Mouse (Mus musculus): ENCODE data around the gene Dmrta1.
"Not testable (repeated sequence)": the region's sequence is repeated elsewhere in the genome, so short reads cannot be mapped to it uniquely, and the experiment has no call there.

The Dmrta1 gene

DNA sequence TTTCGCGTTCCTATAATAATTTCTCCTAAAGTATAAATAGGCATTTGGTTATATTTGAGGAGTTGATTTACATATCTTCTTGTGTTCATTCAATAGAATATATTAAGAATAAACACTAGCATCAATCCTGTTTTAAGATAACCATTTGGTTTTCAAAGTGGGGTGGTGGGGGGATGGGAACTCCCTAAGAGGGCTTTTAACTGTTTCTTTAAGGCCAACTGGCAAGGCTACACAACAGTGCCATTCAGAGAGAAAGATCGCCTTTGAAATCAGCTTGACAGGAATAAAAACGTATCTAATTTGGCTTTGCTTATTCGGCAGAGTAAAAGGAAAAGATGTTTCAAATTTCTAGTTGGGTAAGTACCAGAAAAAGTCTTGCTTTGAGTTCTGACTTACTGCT, at the start of gene Dmrta1:
Dmrta1 (plus strand) TSS at position 242 of the 400 bp plus-strand sequence.
- DNase-seq (ENCODE audit: low spot score in 2 of 2) = no peak

DNA sequence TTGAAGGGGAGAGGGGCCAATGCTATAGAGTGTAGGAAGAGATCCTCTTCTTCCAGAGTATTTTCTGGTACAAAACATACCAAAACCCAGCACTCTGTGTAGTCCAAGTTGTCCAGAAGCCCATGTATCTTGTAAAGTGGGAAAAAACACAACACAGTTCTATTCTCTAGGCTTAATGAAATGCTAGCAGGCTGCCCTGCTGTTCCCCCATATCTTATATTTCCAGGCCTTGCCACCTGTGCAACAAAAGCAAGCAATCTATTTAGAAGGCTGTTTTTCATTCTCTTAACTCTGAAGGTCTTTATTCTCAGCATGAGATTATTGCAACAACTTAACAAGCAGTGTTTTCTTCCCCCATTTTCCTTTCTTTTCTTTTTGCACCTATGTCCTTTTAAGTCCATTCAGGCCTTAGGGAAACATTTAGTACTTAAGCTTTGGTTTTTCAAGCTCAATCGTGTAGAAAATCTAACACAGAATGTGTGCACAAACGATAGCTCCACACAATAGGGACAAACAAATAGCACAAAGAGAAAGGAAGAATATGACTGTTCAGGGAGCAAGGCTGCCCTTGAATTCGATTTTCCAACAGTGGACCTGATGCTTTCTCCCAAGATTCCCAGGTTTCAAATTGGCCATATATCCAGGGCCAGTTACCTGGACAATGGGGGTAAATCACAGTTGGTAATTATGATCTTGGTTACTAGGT, 48.7 kb upstream of the Dmrta1 start:
- no peak for DNase-seq (ENCODE audit: low spot score in 2 of 2)

- no peak for DNase-seq (ENCODE audit: low spot score in 2 of 2)
Observed at GRCm38 (mm10) chr4:89631560-89631959, 47.7 kb upstream of the Dmrta1 start.

GRCm38 (mm10) chr4:89638651-89639050, 40.6 kb upstream of the Dmrta1 start:
- no peak for DNase-seq (ENCODE audit: low spot score in 2 of 2)

- DNase-seq (ENCODE audit: low spot score in 2 of 2) = no peak
Observed at GRCm38 (mm10) chr4:89644235-89645115, 34.8 kb upstream of the Dmrta1 start.

DNA sequence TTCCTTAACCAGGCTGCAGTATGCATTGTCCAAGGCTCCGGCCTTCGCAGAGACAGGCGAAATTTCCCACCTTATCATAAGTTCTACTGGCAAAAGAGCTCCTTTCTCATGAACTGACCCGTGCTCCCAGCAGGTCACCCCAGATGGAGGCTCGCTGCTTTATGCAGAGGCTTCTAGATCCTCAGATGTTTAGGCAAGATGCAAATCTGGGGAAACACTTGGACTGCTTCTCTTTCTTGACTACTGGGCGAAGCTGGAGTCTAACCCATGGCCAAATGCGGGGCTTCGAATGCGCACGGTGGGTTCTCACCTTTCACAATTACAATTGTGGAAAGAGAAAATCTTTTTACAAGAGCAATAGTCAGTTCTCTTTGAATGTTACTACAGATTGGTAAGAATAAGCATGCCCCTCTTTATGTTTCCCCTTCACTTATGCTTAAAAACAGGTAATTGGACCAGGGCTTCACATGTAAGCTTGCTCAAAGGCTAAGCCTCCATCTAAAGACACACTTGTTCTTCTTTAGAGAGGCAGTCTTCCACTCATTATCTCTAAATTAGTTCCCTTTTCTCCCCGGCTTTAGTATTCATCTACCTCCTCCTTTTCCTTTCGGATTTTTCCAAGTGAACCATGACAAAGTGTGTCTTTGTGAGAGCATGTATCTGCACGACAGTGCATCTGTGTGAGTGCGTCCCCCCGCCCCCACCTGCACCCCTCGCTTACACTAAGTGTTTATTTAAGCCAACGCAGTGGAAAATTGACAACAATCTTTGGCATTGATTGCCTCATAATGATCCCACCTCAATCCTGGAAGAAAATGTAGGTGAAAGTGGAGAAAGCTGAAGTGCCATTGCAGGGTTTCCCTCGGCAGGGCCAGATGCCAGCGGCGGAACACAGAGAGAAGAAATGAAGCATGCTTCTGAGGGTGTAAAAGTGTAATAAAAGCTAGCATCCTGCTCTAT, 28.6 kb upstream of the Dmrta1 start:
- DNase-seq (ENCODE audit: low spot score in 2 of 2) = no peak

GRCm38 (mm10) chr4:89651312-89651686, 27.9 kb upstream of the Dmrta1 start:
- DNase-seq (ENCODE audit: low spot score in 2 of 2) = no peak

DNA sequence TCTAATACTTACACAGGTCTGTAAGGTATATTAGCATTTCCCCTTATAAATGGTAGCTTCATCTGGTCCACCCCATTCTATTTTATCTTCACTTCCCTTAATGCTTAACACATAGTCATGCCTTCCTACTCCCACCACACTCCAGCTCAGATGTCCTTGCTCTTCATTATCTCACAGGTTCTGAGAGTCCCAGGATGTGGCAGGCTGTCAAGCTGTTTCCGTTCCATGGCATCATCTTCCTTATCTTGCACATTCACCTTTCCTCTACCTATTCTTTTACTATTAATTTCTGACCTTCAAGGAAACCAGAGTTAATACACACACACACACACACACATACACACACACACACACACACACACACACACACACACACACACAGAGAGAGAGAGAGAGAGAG, 27.5 kb upstream of the Dmrta1 start:
- no peak for DNase-seq (ENCODE audit: low spot score in 2 of 2)

GRCm38 (mm10) chr4:89663406-89663805, 15.8 kb upstream of the Dmrta1 start:
- DNase-seq (ENCODE audit: low spot score in 2 of 2) = no peak

DNA sequence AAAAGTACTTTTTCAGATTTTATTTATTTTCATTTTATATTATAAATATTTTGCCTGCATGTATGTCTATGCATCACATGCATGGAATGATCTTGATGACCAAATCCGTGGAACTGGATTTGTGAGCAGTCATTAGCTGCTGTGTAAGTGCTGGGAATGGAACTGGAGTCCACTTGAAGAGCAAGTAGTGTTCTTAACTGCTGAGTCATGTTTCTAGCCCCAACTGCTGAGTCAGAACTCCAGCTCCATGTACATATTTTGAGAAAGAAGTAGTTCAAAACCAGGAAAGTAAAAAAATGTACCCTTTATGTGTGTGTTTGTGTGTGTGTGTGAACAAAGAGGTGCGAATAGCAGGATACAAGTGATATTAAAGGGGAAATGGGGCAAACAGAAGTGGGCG, 4.5 kb upstream of the Dmrta1 start:
- no peak for DNase-seq (ENCODE audit: low spot score in 2 of 2)

GRCm38 (mm10) chr4:89677903-89678302, 1.3 kb upstream of the Dmrta1 start:
- DNase-seq (ENCODE audit: low spot score in 2 of 2) = no peak

GRCm38 (mm10) chr4:89678713-89679112, 523 bp upstream of the Dmrta1 start:
- DNase-seq (ENCODE audit: low spot score in 2 of 2) = no peak

- no peak for DNase-seq (ENCODE audit: low spot score in 2 of 2)
Observed at GRCm38 (mm10) chr4:89687961-89688803, 8.9 kb downstream of the Dmrta1 start.

GRCm38 (mm10) chr4:89688804-89689497, 9.7 kb downstream of the Dmrta1 start:
- DNase-seq (ENCODE audit: low spot score in 2 of 2) = no peak

DNA sequence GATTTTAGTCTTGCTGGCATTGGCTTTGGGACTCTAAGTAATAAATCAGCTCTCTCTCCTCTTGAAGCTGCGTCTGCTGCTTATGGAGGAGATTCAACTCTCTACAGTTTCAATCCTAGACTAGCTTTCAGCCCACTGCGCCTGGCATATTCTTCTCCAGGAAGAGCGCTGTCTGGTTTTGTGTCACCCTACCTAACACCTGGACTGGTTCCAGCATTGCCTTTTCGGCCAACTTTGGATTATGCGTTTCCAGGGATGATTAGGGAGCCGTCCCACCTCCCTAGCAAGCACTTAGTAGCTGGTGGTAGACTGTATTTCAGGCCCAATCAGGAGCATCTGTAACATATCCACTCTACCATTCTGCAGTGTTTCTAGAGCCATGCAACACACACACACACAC, 12.7 kb downstream of the Dmrta1 start:
- no peak for DNase-seq (ENCODE audit: low spot score in 2 of 2)

DNA sequence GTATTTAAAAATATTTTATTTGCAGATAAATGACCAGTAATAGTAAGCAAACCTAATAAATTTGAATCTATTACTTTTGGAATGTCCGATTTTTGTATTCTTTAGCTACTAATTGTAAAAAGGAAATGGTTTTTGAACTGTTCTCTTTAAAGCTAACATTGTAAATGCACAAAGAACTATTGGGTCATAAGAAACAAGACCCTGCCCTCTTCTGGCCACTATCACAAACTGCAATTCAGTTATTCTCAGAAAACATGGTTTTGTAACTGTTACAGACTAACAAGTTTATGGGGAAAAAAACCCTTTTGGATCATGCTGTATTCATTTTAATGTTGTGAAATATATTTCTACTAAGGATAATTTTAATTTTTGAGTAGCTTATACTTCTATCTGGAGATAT, 13.5 kb downstream of the Dmrta1 start:
- no peak for DNase-seq (ENCODE audit: low spot score in 2 of 2)

- no peak for DNase-seq (ENCODE audit: low spot score in 2 of 2)
Observed at GRCm38 (mm10) chr4:89695589-89695988, 16.4 kb downstream of the Dmrta1 start.

GRCm38 (mm10) chr4:89697951-89698350, 18.7 kb downstream of the Dmrta1 start:
- DNase-seq (ENCODE audit: low spot score in 2 of 2) = no peak

- not testable (repeated sequence) for DNase-seq (ENCODE audit: low spot score in 2 of 2)
Observed at GRCm38 (mm10) chr4:89723526-89724190, 44.4 kb downstream of the Dmrta1 start.
